Mouse (Mus musculus): Measurements from ENCODE around the gene Sebox.
"Not testable (repeated sequence)": the region's sequence is repeated elsewhere in the genome, so short reads cannot be mapped to it uniquely, and the experiment has no call there.

Gene Sebox

GRCm38 (mm10) chr11:78497544-78498522, 5.4 kb upstream of the Sebox start, which contains the start of gene Sarm1:
Gene Sarm1, minus strand, starts transcription at chr11:78497754.
- DNase-seq (ENCODE audit: extremely low read depth, low read depth): peak; percentile 85

- no peak for DNase-seq (ENCODE audit: extremely low read depth, low read depth)
Measured at GRCm38 (mm10) chr11:78499004-78499403, 4.2 kb upstream of the Sebox start, which contains the start of gene Vtn. Gene Vtn, plus strand, starts transcription at chr11:78499091.

- no peak for DNase-seq (ENCODE audit: extremely low read depth, low read depth)
Measured at GRCm38 (mm10) chr11:78499543-78499942, 3.7 kb upstream of the Sebox start.

- DNase-seq (ENCODE audit: extremely low read depth, low read depth): no peak
Measured at GRCm38 (mm10) chr11:78500623-78501202, 2.5 kb upstream of the Sebox start.

GRCm38 (mm10) chr11:78501529-78501928, 1.7 kb upstream of the Sebox start:
- DNase-seq (ENCODE audit: extremely low read depth, low read depth): peak; percentile 52

- DNase-seq (ENCODE audit: extremely low read depth, low read depth): no peak
Measured at GRCm38 (mm10) chr11:78505430-78505829, 2.2 kb downstream of the Sebox start.

GRCm38 (mm10) chr11:78509148-78509547, 5.9 kb downstream of the Sebox start:
- no peak for DNase-seq (ENCODE audit: extremely low read depth, low read depth)

- peak; percentile 72 for DNase-seq (ENCODE audit: extremely low read depth, low read depth)
Measured at GRCm38 (mm10) chr11:78512025-78512957, 9.0 kb downstream of the Sebox start, which contains the start of the genes Tmem199 and Poldip2. Gene Tmem199, minus strand, starts transcription at chr11:78512172. Gene Poldip2, plus strand, starts transcription at chr11:78512193.

- no peak for DNase-seq (ENCODE audit: extremely low read depth, low read depth)
Measured at GRCm38 (mm10) chr11:78513106-78513790, 10.0 kb downstream of the Sebox start.

- no peak for DNase-seq (ENCODE audit: extremely low read depth, low read depth)
Measured at GRCm38 (mm10) chr11:78515549-78516325, 12.5 kb downstream of the Sebox start.

- DNase-seq (ENCODE audit: extremely low read depth, low read depth): no peak
Measured at GRCm38 (mm10) chr11:78518931-78519330, 15.7 kb downstream of the Sebox start.

- no peak for DNase-seq (ENCODE audit: extremely low read depth, low read depth)
Measured at GRCm38 (mm10) chr11:78521880-78522279, 18.6 kb downstream of the Sebox start.

GRCm38 (mm10) chr11:78522481-78522997, 19.3 kb downstream of the Sebox start:
- DNase-seq (ENCODE audit: extremely low read depth, low read depth): no peak

GRCm38 (mm10) chr11:78523241-78523955, 20.2 kb downstream of the Sebox start:
- no peak for DNase-seq (ENCODE audit: extremely low read depth, low read depth)

GRCm38 (mm10) chr11:78524838-78525237, 21.6 kb downstream of the Sebox start:
- DNase-seq (ENCODE audit: extremely low read depth, low read depth): no peak

GRCm38 (mm10) chr11:78528714-78529113, 25.5 kb downstream of the Sebox start:
- DNase-seq (ENCODE audit: extremely low read depth, low read depth): no peak

GRCm38 (mm10) chr11:78530001-78530400, 26.8 kb downstream of the Sebox start:
- no peak for DNase-seq (ENCODE audit: extremely low read depth, low read depth)

GRCm38 (mm10) chr11:78531046-78531445, 27.8 kb downstream of the Sebox start:
- DNase-seq (ENCODE audit: extremely low read depth, low read depth): no peak

GRCm38 (mm10) chr11:78531515-78531914, 28.3 kb downstream of the Sebox start:
- DNase-seq (ENCODE audit: extremely low read depth, low read depth): not testable (repeated sequence)

Measured in MEL-GATA-1-ER (cell line).